Mouse (Mus musculus) CH12.LX (cell line): ENCODE measurements at regions not wholly inside any gene's neighbourhood (a gene's known extent, or its start where the extent isn't known, plus 50 kb on each side); places are given as distances from the start of the nearest gene placed in this dataset.

Source experiments
- DNase-seq: peaks from one replicate; pipeline ENCODE4 v3.0.0-alpha.2; 2013; ENCODE audit errors: extremely low read depth
- H3K27ac ChIP-seq: 2 replicates; pipeline ENCODE4 v1.5.1; 2012; ENCODE audit warnings: low read depth, mild to moderate bottlenecking, control low read depth, moderate library complexity; ENCODE audit not compliant: insufficient read depth
- H3K27me3 ChIP-seq: replicated peaks from 2 replicates; pipeline ENCODE3; 2012; ENCODE audit warnings: inconsistent platforms
- H3K36me3 ChIP-seq, 2 experiments: replicated peaks in 1 of 2; 2 replicates each; pipeline versions ENCODE3 to v1.6.1; 2012; ENCODE audit warnings: inconsistent platforms in 1 of 2, low read length in 1 of 2, mild to moderate bottlenecking in 1 of 2, mixed read lengths in 1 of 2, moderate library complexity in 1 of 2; ENCODE audit not compliant: control insufficient read depth in 1 of 2, insufficient read depth in 1 of 2
- H3K4me1 ChIP-seq, 2 experiments: 2 replicates each; pipeline ENCODE4 v1.6.1; 2012; ENCODE audit warnings: inconsistent platforms in 1 of 2, moderate library complexity in 1 of 2; ENCODE audit not compliant: insufficient read depth in 2 of 2, control insufficient read depth in 1 of 2
- H3K4me2 ChIP-seq: 2 replicates; pipeline ENCODE4 v1.6.1; 2012; ENCODE audit warnings: low read depth, mild to moderate bottlenecking, control low read depth; ENCODE audit not compliant: poor library complexity, insufficient read depth, severe bottlenecking
- H3K4me3 ChIP-seq, 3 experiments: fragments of 150-350 bp in 1 of 3; sonication (generic) in 1 of 3; replicated peaks in 1 of 3; 2 replicates each; pipeline versions ENCODE3 to v1.5.1; 2011 to 2012; ENCODE audit warnings: low read depth in 2 of 3, low read length in 2 of 3, mild to moderate bottlenecking in 2 of 3, moderate library complexity in 2 of 3, control low read depth in 1 of 3, improper control_type of control experiment in 1 of 3, inconsistent platforms in 1 of 3, mixed read lengths in 1 of 3; ENCODE audit not compliant: poor library complexity in 1 of 3
- H3K79me2 ChIP-seq: replicated peaks from 2 replicates; pipeline ENCODE4 v1.6.1; 2012; ENCODE audit warnings: mild to moderate bottlenecking, moderate library complexity; ENCODE audit not compliant: control insufficient read depth, poor library complexity, insufficient read depth, severe bottlenecking; ENCODE audit errors: extremely low read depth
- H3K9ac ChIP-seq: 2 replicates; pipeline ENCODE4 v1.6.1; 2012; ENCODE audit warnings: low read depth, mild to moderate bottlenecking, control low read depth, moderate library complexity; ENCODE audit not compliant: insufficient read depth
- H3K9me3 ChIP-seq: replicated peaks from 2 replicates; pipeline ENCODE3; 2012; ENCODE audit warnings: low read length, inconsistent platforms, mixed read lengths
- CHD2 ChIP-seq: IDR thresholded peaks from 2 replicates; pipeline ENCODE4 v1.6.1; 2011; ENCODE audit warnings: low read length, improper control_type of control experiment
- CTCF ChIP-seq, 2 experiments: IDR thresholded peaks in 1 of 2; conservative IDR thresholded peaks in 1 of 2; 2 replicates each; pipeline ENCODE4 v1.5.1; 2011 to 2012; ENCODE audit warnings: low read depth in 2 of 2, low read length in 2 of 2, improper control_type of control experiment in 1 of 2, inconsistent platforms in 1 of 2, mild to moderate bottlenecking in 1 of 2, moderate library complexity in 1 of 2
- EP300 ChIP-seq: IDR thresholded peaks from 2 replicates; pipeline ENCODE4 v1.6.1; 2011; ENCODE audit warnings: low read length, improper control_type of control experiment
- GABPA ChIP-seq: IDR thresholded peaks from 2 replicates; pipeline ENCODE4 v1.6.1; 2012; ENCODE audit warnings: low read depth, low read length, improper control_type of control experiment, inconsistent platforms; ENCODE audit not compliant: insufficient replicate concordance
- HCFC1 ChIP-seq: IDR thresholded peaks from 2 replicates; pipeline ENCODE4 v1.6.1; 2012; ENCODE audit warnings: low read depth, mild to moderate bottlenecking, inconsistent platforms, low read length, improper control_type of control experiment
- JUN ChIP-seq: IDR thresholded peaks from 2 replicates; pipeline ENCODE4 v1.6.1; 2011; ENCODE audit warnings: low read depth, mild to moderate bottlenecking, low read length, improper control_type of control experiment, moderate library complexity; ENCODE audit not compliant: insufficient read depth
- JUND ChIP-seq: conservative IDR thresholded peaks from 2 replicates; pipeline ENCODE4 v1.6.1; 2011; ENCODE audit warnings: low read depth, low read length, improper control_type of control experiment
- KAT2A ChIP-seq: IDR thresholded peaks from 2 replicates; pipeline ENCODE4 v1.6.1; 2012; ENCODE audit warnings: low read length, improper control_type of control experiment, inconsistent platforms; ENCODE audit not compliant: insufficient replicate concordance
- MAFK ChIP-seq: IDR thresholded peaks from 2 replicates; pipeline ENCODE4 v1.6.1; 2011; ENCODE audit warnings: low read length, improper control_type of control experiment; ENCODE audit not compliant: insufficient replicate concordance
- MEF2A ChIP-seq: IDR thresholded peaks from 2 replicates; pipeline ENCODE4 v1.6.1; 2014; ENCODE audit warnings: low read depth, mild to moderate bottlenecking, inconsistent platforms, low read length, improper control_type of control experiment, borderline replicate concordance
- MXI1 ChIP-seq: IDR thresholded peaks from 2 replicates; pipeline ENCODE4 v1.6.1; 2011; ENCODE audit warnings: mild to moderate bottlenecking, low read depth, low read length, improper control_type of control experiment
- PAX5 ChIP-seq: IDR thresholded peaks from 2 replicates; pipeline ENCODE4 v1.6.1; 2012; ENCODE audit warnings: low read length, inconsistent platforms, mixed read lengths
- RAD21 ChIP-seq: IDR thresholded peaks from 2 replicates; pipeline ENCODE4 v1.6.1; 2011; ENCODE audit warnings: low read depth, mild to moderate bottlenecking, low read length, improper control_type of control experiment, moderate library complexity
- RCOR1 ChIP-seq: conservative IDR thresholded peaks from 2 replicates; pipeline ENCODE4 v1.6.1; 2012; ENCODE audit warnings: low read depth, mild to moderate bottlenecking, inconsistent platforms, low read length, improper control_type of control experiment
- SMC3 ChIP-seq: IDR thresholded peaks from 2 replicates; pipeline ENCODE4 v1.6.1; 2011; ENCODE audit warnings: low read depth, low read length, improper control_type of control experiment
- TBP ChIP-seq: conservative IDR thresholded peaks from 2 replicates; pipeline ENCODE4 v1.6.1; 2011; ENCODE audit warnings: low read depth, low read length, improper control_type of control experiment
- TCF12 ChIP-seq: IDR thresholded peaks from 2 replicates; pipeline ENCODE4 v1.6.1; 2014; ENCODE audit warnings: low read depth, mild to moderate bottlenecking, inconsistent platforms, low read length, improper control_type of control experiment
- USF2 ChIP-seq: conservative IDR thresholded peaks from 2 replicates; pipeline ENCODE4 v1.6.1; 2011; ENCODE audit warnings: low read depth, low read length, improper control_type of control experiment
- ZC3H11A ChIP-seq: IDR thresholded peaks from 2 replicates; pipeline ENCODE4 v1.6.1; 2012; ENCODE audit warnings: low read depth, mild to moderate bottlenecking, inconsistent platforms, low read length, improper control_type of control experiment
- ZMIZ1 ChIP-seq: IDR thresholded peaks from 2 replicates; pipeline ENCODE4 v1.6.1; 2012; ENCODE audit warnings: low read depth, mild to moderate bottlenecking, inconsistent platforms, low read length, improper control_type of control experiment
- dilution Hi-C: fragments of 300-500 bp; cut with MboI; formaldehyde crosslinking; loops from 2 replicates; pipeline ENCODE4 v1.14.3; 2020; ENCODE audit warnings: low sequenced_read_pairs; ENCODE audit not compliant: extremely low pct_unique_long_range_greater_than_20kb, extremely low pct_ligation_motif_present
- in situ Hi-C: fragments of 300-500 bp; cut with MboI; formaldehyde crosslinking; loops from 3 replicates; pipeline ENCODE4 v1.14.3; 2019; ENCODE audit warnings: low sequenced_read_pairs, low pct_ligation_motif_present, low pct_unique_long_range_greater_than_20kb, mixed read lengths

DNA sequence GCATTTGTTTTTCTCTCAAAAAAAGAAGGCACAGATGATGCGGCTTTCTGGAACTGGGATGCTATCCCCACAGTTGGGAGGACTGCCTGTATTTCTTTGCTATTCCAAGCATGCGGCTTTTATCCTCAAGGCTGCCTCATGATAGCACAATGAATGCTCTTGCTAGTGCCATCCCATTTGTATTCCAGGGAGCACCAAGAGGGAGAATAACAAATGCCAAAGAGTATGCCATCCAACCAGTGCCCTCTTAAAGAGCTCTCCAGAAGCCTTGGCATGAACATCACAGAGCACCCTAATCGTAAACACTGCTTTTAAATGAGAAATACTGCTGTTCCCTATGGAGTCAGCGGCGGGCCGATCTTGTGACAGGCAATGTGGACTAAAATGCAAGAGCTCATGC is 185.3 kb upstream of the St8sia2 start:
- H3K4me1 ChIP-seq: no peaks in the 10 kb centered on the region
- no peaks in the 10 kb centered on the region for H3K79me2 ChIP-seq
- H3K9me3 ChIP-seq: peaks cover 3% of the 10 kb centered on the region
- dilution Hi-C loops: no loop called here
- no peak overlapping the region for H3K4me2 ChIP-seq
- in situ Hi-C loops: no loop called here
- TF ChIP-seq JUN (no peak), TBP (no peak), USF2 (no peak), RAD21 (no peak), MAFK (no peak), RCOR1 (no peak), MXI1 (no peak), JUND (no peak), ZMIZ1 (no peak)
- TF ChIP-seq, all 38 proteins: peak for 0
- no peak for DNase-seq
- H3K9ac ChIP-seq: no peak overlapping the region
- H3K4me3 ChIP-seq: no peak overlapping the region
- peaks cover 38% of the 10 kb centered on the region for H3K27me3 ChIP-seq
- no peak overlapping the region for H3K27ac ChIP-seq
- H3K36me3 ChIP-seq: no peaks in the 10 kb centered on the region

DNA sequence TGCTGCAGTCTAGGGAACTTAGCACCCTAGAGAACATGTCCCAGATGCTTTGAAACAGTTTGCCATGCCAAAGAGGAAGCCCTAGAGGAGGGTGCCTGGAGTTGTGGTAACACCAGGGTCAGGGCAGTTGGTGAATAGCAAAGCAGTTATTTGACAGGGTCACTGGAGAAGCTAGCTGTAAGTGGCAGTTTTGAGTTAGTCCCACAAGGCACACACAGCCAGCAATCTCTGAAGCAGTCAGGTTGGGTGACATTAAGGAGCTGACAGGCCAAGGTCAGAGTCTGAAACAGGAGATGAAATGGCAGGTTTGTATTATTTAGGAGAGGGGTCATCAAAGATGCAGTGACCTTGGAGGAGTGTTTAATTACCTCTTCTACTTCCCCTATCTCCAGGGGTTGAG is 171.2 kb upstream of the St8sia2 start:
- H3K36me3 ChIP-seq: no peaks in the 10 kb centered on the region
- H3K9ac ChIP-seq: no peak overlapping the region
- H3K27ac ChIP-seq: no peak overlapping the region
- dilution Hi-C loops (no loop called here), in situ Hi-C loops (no loop called here)
- no peak for DNase-seq
- H3K9me3 ChIP-seq: peaks cover 3% of the 10 kb centered on the region
- H3K79me2 ChIP-seq: no peaks in the 10 kb centered on the region
- no peak overlapping the region for H3K4me3 ChIP-seq
- no peak for TF ChIP-seq KAT2A
- TF ChIP-seq EP300: no peak
- no peak for TF ChIP-seq PAX5
- no peak for TF ChIP-seq MXI1
- no peak for TF ChIP-seq HCFC1
- TF ChIP-seq ZC3H11A: no peak
- TF ChIP-seq SMC3: no peak
- TF ChIP-seq CHD2: no peak
- no peak for TF ChIP-seq ZMIZ1
- TF ChIP-seq TBP: no peak
- no peak for TF ChIP-seq MEF2A
- no peak for TF ChIP-seq CTCF (conservative IDR thresholded peaks at IDR 0.05 in 1 of 2, IDR thresholded peaks at IDR 0.05 in 1 of 2; ENCODE audit: low read depth in 2 of 2, low read length in 2 of 2)
- no peak for TF ChIP-seq GABPA
- no peak for TF ChIP-seq RAD21
- no peak for TF ChIP-seq TCF12
- no peak for TF ChIP-seq MAFK
- TF ChIP-seq, all 38 proteins: peak for 0
- H3K27me3 ChIP-seq: peaks cover 58% of the 10 kb centered on the region
- H3K4me2 ChIP-seq: no peak overlapping the region
- no peaks in the 10 kb centered on the region for H3K4me1 ChIP-seq
